Mouse (Mus musculus) heart, embryonic 12.5 days (tissue): ENCODE data around the gene Skida1. TPM values are rescaled to one million over a fixed set of nuclear protein-coding genes. Genes with fewer than 3 reads are reported as not detected.
A peak's percentile ranks its signal among the peaks of the same experiment; 100 is the strongest.

Experiments
- ATAC-seq: fragments of 200-750 bp; cut with Nextera tagmentation; 2 replicates; pipeline ENCODE4 v1.8.0; 2017; ENCODE audit warnings: moderate TSS enrichment, moderate library complexity; ENCODE audit not compliant: insufficient number of reproducible peaks, low FRiP score
- H3K27ac ChIP-seq: fragments of 300-500 bp; sonication (generic); 2 replicates; pipeline ENCODE4 v1.5.1; 2016; ENCODE audit warnings: mild to moderate bottlenecking, moderate library complexity; ENCODE audit not compliant: poor library complexity, severe bottlenecking
- H3K27me3 ChIP-seq: fragments of 300-500 bp; sonication (generic); replicated peaks from 2 replicates; pipeline ENCODE4 v1.6.1; 2016; ENCODE audit warnings: mild to moderate bottlenecking, moderate library complexity
- H3K36me3 ChIP-seq: fragments of 300-500 bp; sonication (generic); 2 replicates; pipeline ENCODE4 v1.6.1; 2016; ENCODE audit warnings: mild to moderate bottlenecking, moderate library complexity
- H3K4me1 ChIP-seq: fragments of 300-500 bp; sonication (generic); replicated peaks from 2 replicates; pipeline ENCODE4 v1.6.1; 2016; ENCODE audit warnings: mild to moderate bottlenecking
- H3K4me2 ChIP-seq: fragments of 300-500 bp; sonication (generic); 2 replicates; pipeline ENCODE4 v1.6.1; 2016; ENCODE audit warnings: mild to moderate bottlenecking, moderate library complexity
- H3K4me3 ChIP-seq: fragments of 300-500 bp; sonication (generic); 2 replicates; pipeline ENCODE4 v1.5.1; 2016; ENCODE audit warnings: mild to moderate bottlenecking
- H3K9ac ChIP-seq: fragments of 300-500 bp; sonication (generic); 2 replicates; pipeline ENCODE4 v1.6.1; 2016; ENCODE audit warnings: mild to moderate bottlenecking, moderate library complexity
- H3K9me3 ChIP-seq: fragments of 300-500 bp; sonication (generic); replicated peaks from 2 replicates; pipeline ENCODE4 v1.6.1; 2016; ENCODE audit warnings: mild to moderate bottlenecking, moderate library complexity
- WGBS: fragments of 180-500 bp; shearing (Covaris S2); methylation state at CpG from one replicate; pipeline ENCODE4 v1.1.7; 2016; 5-methylcytosine and 5-hydroxymethylcytosine counted together
- polyA plus RNA-seq: library from polyadenylated mRNA; unstranded; fragments of >200 nt; fragmentation: Nextera tagmentation; extraction: Ambion mirVana; gene quantifications from 2 replicates; pipeline ENCODE4 v1.2.1, GENCODE M21; 2016

Skida1 gene
- polyA plus RNA-seq, 1 experiment from 2014 or later = 7.7 TPM

DNA sequence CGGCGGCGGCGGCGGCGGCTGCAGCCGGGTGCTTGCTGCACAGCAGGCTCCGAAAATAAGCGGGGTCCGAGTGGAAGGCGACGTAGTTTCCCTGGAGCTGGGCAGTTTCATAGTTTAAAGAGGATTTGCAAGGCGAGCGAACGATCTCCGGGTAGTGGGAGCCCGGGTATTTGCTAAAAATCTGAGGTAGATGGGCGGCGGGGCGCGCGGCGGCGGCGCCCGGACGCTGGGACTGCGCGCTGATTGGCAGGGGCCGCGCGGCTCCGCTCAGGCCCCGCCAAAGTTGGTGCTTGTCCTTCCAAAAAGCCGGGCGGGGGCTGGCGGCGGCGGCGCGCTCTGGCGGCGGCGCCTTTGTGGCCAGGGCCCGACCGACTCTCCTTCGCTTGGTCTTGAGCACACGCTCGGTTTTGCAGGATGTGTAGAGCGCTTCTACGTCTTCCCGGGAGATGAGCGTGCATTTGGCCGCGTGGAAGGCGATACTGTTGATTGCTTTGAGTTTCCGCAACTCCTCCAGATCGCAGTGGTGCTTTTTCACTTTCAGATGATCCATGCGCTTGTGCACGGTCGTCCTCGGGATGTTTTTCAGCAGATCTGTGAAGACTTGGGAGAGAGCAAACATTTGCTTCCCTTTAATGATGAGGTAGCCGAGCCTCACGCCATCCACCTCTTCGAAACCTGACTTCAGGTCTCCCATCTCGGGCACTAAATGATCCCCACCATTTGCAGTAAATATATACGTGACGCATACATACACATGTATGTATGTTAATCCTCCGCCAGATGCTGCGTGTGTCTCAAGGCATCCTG is 1.0 kb downstream of the Skida1 start:
- Histone ChIP-seq H3K27ac (peak overlapping the region; percentile 99), H3K36me3 (no peaks in the 10 kb centered on the region), H3K27me3 (no peaks in the 10 kb centered on the region), H3K4me2 (peak overlapping the region; percentile 81), H3K4me3 (peak overlapping the region; percentile 94), H3K9me3 (no peaks in the 10 kb centered on the region), H3K4me1 (peaks cover 21% of the 10 kb centered on the region), H3K9ac (peak overlapping the region; percentile 100)
- peak; percentile 85 for ATAC-seq
- WGBS = under 1% methylated on average over 70 of the region's 70 CpGs

DNA sequence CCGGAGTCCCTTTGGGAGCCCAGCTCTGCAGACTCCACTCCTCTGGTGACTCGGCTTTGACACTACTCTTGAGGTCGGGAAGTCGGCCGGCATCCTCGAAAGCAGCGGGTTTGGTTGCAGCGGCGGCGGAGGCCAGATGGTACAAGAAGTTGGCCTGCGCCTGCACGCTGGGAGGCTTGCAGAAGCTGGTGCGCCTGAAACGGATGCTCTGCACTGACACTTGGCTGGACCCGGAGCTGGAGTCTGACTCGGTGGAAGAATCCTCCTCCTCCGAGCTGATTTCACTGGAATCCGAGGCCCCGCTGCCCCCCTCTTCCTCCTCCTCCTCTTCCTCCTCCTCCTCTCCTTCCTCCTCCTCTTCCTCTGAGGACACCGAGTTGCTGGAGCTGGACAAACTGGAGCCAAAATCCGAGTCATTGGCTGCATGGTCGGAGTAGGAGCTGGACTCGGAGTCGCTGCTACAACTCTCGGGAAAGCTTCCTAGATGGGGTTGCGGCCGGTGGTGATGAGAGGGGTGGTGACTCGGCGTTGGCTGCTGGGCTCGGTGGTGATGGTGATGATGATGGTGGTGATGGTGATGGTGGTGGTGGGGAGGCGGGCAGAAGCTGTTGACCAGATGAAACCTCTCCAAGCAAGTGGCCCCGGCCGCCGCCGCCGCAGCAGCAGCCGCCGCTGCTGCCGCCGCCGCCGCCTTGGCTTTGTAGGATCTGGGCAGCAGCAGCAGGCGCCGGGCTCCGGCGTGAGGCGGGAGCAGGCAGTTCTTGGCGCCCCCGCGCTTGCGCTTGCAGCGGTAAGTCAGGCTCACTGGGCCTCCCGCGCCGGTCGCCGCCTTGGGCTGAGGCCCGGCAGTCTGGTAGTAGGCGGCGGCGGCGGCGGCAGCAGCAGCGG is 1.8 kb downstream of the Skida1 start:
- Histone ChIP-seq H3K4me1 (peaks cover 28% of the 10 kb centered on the region), H3K9ac (peak overlapping the region; percentile 100), H3K4me3 (peak overlapping the region; percentile 94), H3K27me3 (no peaks in the 10 kb centered on the region), H3K9me3 (no peaks in the 10 kb centered on the region), H3K27ac (peak overlapping the region; percentile 99), H3K36me3 (no peaks in the 10 kb centered on the region), H3K4me2 (peak overlapping the region; percentile 81)
- ATAC-seq = peak; percentile 55
- whole genome bisulfite sequencing = 1% methylated on average over 60 of the region's 64 CpGs

DNA sequence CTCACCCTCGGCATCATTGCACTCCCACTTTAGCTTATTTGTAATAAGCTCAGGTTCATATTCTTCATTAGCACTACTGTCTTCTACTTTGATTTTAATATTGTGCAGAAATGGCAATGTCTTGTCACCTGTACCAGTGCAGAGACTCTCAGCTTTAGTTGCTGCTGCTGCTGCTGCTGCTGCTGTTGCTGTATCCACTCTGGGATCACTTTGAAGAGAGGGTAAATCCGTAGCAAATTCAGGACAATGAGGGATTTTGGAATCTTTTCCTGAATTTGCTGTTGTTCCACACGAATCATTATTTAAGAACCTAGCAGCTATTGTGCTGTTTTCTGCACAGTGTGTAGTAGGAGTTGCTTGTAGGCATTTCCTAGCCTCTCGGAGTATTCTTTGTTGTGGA is 2.7 kb downstream of the Skida1 start:
- Histone ChIP-seq H3K9me3 (no peaks in the 10 kb centered on the region), H3K27me3 (no peaks in the 10 kb centered on the region), H3K4me2 (peak overlapping the region; percentile 81), H3K36me3 (no peaks in the 10 kb centered on the region), H3K4me3 (peak overlapping the region; percentile 94), H3K4me1 (peaks cover 28% of the 10 kb centered on the region), H3K27ac (peak overlapping the region; percentile 99), H3K9ac (peak overlapping the region; percentile 100)
- WGBS = 3% methylated on average over 4 of the region's 4 CpGs
- no peak for ATAC-seq

DNA sequence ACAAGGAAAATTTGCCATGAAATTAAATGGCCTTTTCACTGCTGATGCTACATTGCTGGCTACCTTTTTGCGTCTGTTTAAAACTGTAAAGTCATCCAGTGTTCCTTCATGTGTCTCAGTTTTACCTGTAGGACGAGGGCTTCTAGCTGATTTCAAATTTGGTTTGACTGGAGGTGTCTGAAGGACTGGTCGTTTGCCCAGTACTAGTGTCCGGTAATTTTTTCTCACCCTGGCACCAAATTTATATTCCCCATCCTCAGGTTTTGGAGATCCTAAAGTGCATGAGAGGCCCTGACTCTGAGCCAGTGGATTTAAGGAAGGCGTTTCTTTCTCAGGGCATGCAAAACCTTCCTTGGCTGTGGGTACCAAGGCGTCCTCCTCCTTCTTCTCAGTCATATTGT is 3.1 kb downstream of the Skida1 start:
- H3K9me3 ChIP-seq = no peaks in the 10 kb centered on the region
- 17% methylated on average over 6 of the region's 6 CpGs for WGBS
- H3K9ac ChIP-seq = peak overlapping the region; percentile 100
- ATAC-seq = no peak
- peak overlapping the region; percentile 81 for H3K4me2 ChIP-seq
- peak overlapping the region; percentile 94 for H3K4me3 ChIP-seq
- peak overlapping the region; percentile 99 for H3K27ac ChIP-seq
- no peaks in the 10 kb centered on the region for H3K36me3 ChIP-seq
- peaks cover 32% of the 10 kb centered on the region for H3K4me1 ChIP-seq
- no peaks in the 10 kb centered on the region for H3K27me3 ChIP-seq

DNA sequence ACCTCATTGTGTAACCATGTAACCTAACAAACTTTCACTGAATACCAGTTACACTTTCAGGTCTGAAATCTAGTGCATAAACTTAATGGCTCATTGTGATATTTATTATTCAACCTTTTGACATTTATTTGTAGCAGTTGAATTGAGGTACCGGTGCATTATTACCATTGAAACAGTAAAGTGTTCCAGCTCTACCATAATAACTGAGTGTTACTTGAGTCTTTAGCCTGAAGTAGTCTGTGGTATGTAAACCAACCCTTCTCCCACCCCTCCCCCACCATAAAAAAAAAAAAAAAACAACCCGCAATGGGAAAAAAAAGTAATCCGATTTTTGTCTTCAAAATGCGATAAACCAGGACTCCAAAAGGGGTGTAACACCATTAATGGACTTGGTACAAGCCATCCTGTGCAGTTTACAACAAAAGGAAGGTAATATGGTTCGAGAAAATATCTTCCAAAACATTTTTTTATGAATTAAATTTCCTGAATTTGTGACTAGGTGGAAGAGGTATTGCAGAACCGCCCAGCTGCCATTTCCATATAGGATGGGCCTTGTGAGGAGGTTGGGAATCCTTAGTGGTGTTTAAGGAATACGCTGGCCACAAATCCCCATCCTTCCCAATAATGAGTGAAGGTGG is 3.6 kb downstream of the Skida1 start:
- WGBS = 15% methylated on average over 7 of the region's 7 CpGs
- peak overlapping the region; percentile 99 for H3K27ac ChIP-seq

DNA sequence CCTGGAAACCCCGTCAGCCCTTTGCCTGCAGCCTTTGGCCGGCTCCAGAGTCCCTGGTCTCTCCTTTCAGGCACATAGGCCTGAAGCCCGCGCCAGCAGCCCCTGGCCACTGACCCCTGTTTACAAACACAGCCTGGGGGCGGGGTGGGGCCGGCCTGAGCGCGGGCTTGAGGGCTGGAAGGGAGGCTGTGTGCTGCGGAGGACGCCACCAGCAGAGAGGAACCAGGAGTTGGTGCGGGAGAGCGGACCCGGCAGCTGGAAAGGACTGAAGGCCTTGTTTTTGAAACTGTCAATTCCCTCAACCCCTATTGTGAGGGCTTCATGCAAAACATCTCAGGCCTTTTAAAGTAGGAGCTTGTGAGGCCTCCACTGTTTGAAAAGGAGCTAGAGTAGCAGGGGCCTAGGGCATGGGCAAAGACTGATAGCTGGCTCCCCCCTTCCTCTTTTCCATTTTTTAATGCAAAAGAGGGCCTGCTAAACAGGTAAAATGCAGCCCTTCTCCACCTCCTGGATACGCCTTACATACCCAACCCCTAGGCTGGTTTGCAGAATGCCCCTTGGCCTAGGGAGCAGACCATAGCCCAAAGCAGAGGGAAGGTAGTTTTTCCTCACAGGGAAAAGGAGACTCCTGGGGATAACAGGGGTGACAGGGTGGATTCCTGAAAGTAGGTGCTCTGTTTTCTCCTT is 7.5 kb downstream of the Skida1 start:
- no peak for ATAC-seq
- Histone ChIP-seq H3K4me3 (peak overlapping the region; percentile 28), H3K36me3 (no peaks in the 10 kb centered on the region), H3K4me1 (peaks cover 57% of the 10 kb centered on the region), H3K27ac (peak overlapping the region; percentile 85), H3K27me3 (no peaks in the 10 kb centered on the region), H3K9me3 (no peaks in the 10 kb centered on the region), H3K4me2 (peak overlapping the region; percentile 78), H3K9ac (peak overlapping the region; percentile 86)
- WGBS = 14% methylated on average over 14 of the region's 14 CpGs

More for the DNA sequence above, 3.6 kb downstream of the Skida1 start:
- Histone ChIP-seq H3K27me3 (no peaks in the 10 kb centered on the region), H3K36me3 (no peaks in the 10 kb centered on the region), H3K4me3 (peak overlapping the region; percentile 94), H3K4me1 (peaks cover 37% of the 10 kb centered on the region), H3K4me2 (peak overlapping the region; percentile 81), H3K9ac (peak overlapping the region; percentile 100), H3K9me3 (no peaks in the 10 kb centered on the region)
- ATAC-seq = no peak

DNA sequence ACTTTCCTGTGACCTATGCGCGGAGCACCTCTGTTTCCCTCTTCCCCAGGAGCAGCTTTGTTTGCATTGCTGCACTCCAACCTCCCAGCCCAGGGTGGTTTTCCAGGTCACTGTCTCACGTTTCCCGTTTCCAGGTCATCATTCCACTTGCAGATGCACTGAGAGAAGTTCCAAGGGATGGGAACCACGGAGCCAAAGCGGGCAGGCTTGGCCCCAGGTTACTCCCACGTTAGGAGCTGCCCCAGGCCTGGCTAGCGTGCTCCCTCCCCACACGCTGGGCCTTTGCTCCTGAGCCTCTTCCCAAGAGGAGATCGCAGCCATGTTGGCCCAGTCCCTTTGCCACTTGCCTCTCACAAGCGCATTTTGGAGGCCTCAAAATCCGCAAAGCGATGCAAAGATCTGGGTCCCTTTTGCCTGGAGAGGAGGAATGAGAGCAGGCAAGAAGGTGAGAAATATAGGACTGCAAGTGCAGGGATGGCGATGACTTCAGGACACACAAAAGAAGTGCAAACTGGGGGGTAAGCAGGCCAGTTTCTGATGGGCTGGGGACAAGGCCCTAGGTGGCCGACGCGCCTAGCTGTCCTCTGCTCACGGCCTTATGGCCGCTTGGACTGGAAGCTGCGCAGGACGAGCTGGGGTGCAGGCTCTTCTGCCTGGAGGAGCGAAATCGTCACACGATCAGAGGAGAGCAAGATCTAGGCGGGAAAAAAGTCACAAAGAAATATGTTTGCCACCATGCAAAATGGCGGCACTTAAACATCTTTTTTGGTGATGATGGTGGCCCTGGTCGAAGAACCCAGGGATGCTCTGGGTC is 8.3 kb downstream of the Skida1 start:
- ATAC-seq = no peak

DNA sequence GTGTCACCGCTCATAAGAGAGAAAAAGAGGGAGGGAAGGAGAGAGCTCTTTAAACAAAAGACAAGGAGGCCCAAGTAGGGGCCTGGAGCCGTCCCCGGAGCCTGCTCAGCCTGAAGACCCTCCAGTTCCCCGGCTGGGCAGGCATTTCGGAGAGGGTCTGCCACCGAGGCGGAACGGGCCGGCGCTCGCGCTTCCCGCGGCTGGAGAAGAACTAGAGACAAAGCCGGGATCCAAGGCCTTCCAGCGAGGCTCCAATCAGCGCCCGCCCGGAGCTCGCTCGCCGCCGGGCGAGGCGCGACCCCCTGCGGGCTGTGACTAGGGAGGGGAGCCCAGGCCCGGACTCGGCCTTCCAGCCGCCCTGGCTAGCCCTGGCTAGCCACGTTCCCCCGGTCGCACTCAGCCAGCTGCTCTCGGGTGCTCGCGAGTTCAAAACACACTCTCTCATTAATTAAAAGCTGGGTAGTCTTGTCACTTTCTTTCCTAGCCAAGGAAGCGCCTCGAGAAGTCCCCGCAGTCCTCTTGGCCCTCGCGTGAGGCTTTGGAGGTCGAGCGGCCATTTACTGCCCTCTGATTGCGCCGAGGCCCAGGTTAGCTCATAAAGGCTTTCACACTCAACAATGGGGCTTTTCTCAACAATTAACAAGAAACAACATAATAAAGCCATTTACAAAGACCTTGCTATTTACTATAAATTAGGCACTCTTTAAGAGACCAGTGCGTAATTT is 9.1 kb downstream of the Skida1 start:
- Histone ChIP-seq H3K4me3 (peak overlapping the region; percentile 40), H3K4me1 (peaks cover 54% of the 10 kb centered on the region), H3K27me3 (no peaks in the 10 kb centered on the region), H3K4me2 (peak overlapping the region; percentile 78), H3K9ac (peak overlapping the region; percentile 86), H3K27ac (peak overlapping the region; percentile 53), H3K9me3 (no peaks in the 10 kb centered on the region), H3K36me3 (no peaks in the 10 kb centered on the region)
- ATAC-seq = peak; percentile 57; the same call in 1 of the 2 replicates
- WGBS = 10% methylated on average over 46 of the region's 46 CpGs

More for the DNA sequence above, 8.3 kb downstream of the Skida1 start:
- H3K9ac ChIP-seq = peak overlapping the region; percentile 86
- H3K9me3 ChIP-seq = no peaks in the 10 kb centered on the region
- peak overlapping the region; percentile 28 for H3K4me3 ChIP-seq
- no peaks in the 10 kb centered on the region for H3K27me3 ChIP-seq
- peak overlapping the region; percentile 85 for H3K27ac ChIP-seq
- H3K4me2 ChIP-seq = peak overlapping the region; percentile 78
- WGBS = 35% methylated on average over 27 of the region's 27 CpGs
- H3K36me3 ChIP-seq = no peaks in the 10 kb centered on the region
- peaks cover 54% of the 10 kb centered on the region for H3K4me1 ChIP-seq

DNA sequence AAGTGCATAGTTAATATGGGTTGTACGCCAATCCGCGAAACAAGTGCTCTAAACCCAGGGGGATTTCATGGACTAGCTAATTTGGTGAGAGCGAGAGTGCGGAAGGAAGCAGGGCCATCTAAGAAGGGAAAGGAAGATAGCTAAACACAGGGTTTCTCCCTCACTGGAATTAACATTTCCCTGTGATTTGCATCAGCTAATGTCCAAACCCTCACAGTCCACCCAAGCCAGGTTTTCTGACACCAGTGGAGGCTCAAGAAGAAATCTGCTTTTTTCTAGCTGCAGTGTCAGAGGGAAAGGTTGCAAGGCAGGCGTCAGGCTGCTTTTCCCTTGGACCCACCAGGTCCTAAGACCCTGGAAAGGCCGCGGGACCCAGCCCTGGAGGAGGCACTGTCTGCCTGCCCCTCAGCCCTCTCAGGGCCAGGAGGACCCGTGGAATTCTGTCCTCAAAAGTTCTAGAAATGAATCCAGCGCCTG is 9.9 kb downstream of the Skida1 start:
- H3K4me2 ChIP-seq = peak overlapping the region; percentile 78
- no peaks in the 10 kb centered on the region for H3K36me3 ChIP-seq
- H3K4me1 ChIP-seq = peaks cover 54% of the 10 kb centered on the region
- no peak overlapping the region for H3K4me3 ChIP-seq
- peak overlapping the region; percentile 86 for H3K9ac ChIP-seq
- ATAC-seq = no peak
- WGBS = 46% methylated on average over 10 of the region's 10 CpGs
- H3K27me3 ChIP-seq = no peaks in the 10 kb centered on the region
- H3K9me3 ChIP-seq = no peaks in the 10 kb centered on the region
- H3K27ac ChIP-seq = 0 out of 2 replicates have a peak overlapping the region, but pooled peaks have one; percentile 53
